Mouse (Mus musculus): ENCODE results near the gene Mbd5.

DNA sequence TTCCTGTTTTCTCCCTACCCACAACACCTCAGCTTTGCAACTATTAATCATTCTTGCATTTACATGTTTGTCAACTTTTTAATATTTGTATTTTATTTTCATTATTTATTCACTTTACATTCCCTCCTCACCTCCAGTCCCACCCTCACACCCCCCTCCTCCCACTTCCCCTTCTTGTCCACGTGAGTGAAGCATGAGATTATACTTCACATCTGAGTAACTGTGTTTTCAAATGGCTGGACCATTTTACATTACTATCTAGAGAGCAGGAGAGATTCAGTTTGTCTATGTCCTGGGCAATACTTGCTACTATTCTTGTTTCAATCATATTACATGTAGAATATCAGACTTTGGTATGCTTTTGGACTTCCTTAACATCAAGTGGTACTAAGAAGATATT lies 204.3 kb downstream of the Mbd5 start:
- TF ChIP-seq POLR2A (IDR thresholded peaks at IDR 0.05; ENCODE audit: low read depth, low read length) (no peak), CTCF (IDR thresholded peaks at IDR 0.05; ENCODE audit: borderline replicate concordance, insufficient read depth, low read length) (no peak)

All from embryonic fibroblast, embryonic 13.5 days (primary cell).